Mouse (Mus musculus) heart, embryonic 15.5 days (tissue): ENCODE results near the gene Traf1. TPM values are rescaled to one million over a fixed set of nuclear protein-coding genes. Genes with fewer than 3 reads are reported as not detected.

ENCODE experiments used
- ATAC-seq: fragments of 200-750 bp; cut with Nextera tagmentation; replicated peaks from 2 replicates; pipeline ENCODE4 v1.8.0; 2017; ENCODE audit warnings: low read depth, moderate TSS enrichment; ENCODE audit not compliant: insufficient number of reproducible peaks, insufficient read depth, low FRiP score
- H3K27ac ChIP-seq: fragments of 300-500 bp; sonication (generic); 2 replicates; pipeline ENCODE4 v1.5.1; 2015; ENCODE audit warnings: mild to moderate bottlenecking, inconsistent platforms
- H3K27me3 ChIP-seq: fragments of 300-500 bp; sonication (generic); 2 replicates; pipeline ENCODE4 v1.6.1; 2015; ENCODE audit warnings: inconsistent platforms
- H3K36me3 ChIP-seq: fragments of 300-500 bp; sonication (generic); 2 replicates; pipeline ENCODE4 v1.6.1; 2015; ENCODE audit warnings: mild to moderate bottlenecking, inconsistent platforms
- H3K4me1 ChIP-seq: fragments of 300-500 bp; sonication (generic); replicated peaks from 2 replicates; pipeline ENCODE4 v1.6.1; 2015; ENCODE audit warnings: inconsistent platforms
- H3K4me2 ChIP-seq: fragments of 300-500 bp; sonication (generic); 2 replicates; pipeline ENCODE4 v1.6.1; 2015; ENCODE audit warnings: inconsistent platforms, mild to moderate bottlenecking, moderate library complexity
- H3K4me3 ChIP-seq: fragments of 300-500 bp; sonication (generic); 2 replicates; pipeline ENCODE4 v1.5.1; 2015; ENCODE audit warnings: mild to moderate bottlenecking, inconsistent platforms
- H3K9ac ChIP-seq: fragments of 300-500 bp; sonication (generic); 2 replicates; pipeline ENCODE4 v1.6.1; 2015; ENCODE audit warnings: mild to moderate bottlenecking, inconsistent platforms
- H3K9me3 ChIP-seq: fragments of 300-500 bp; sonication (generic); replicated peaks from 2 replicates; pipeline ENCODE4 v1.6.1; 2016; ENCODE audit warnings: inconsistent platforms
- WGBS: fragments of 180-500 bp; shearing (Covaris S2); methylation state at CpG from one replicate; pipeline ENCODE4 v1.1.7; 2015; ENCODE audit warnings: mixed read lengths; 5-methylcytosine and 5-hydroxymethylcytosine counted together
- polyA plus RNA-seq: library from polyadenylated mRNA; unstranded; fragments of >200 nt; fragmentation: Nextera tagmentation; extraction: Ambion mirVana; gene quantifications from 2 replicates; pipeline ENCODE4 v1.2.1, GENCODE M21; 2015

The Traf1 gene
- polyA plus RNA-seq, 1 experiment from 2014 or later: 1.4 TPM

GRCm38 (mm10) chr2:34982096-34982724 lies 20.6 kb upstream of the Traf1 start:
- peak overlapping the region; percentile 17; the same call in 1 of the 2 replicates for H3K27ac ChIP-seq
- H3K9ac ChIP-seq: no peak overlapping the region
- peaks cover 21% of the 10 kb centered on the region for H3K4me1 ChIP-seq
- WGBS: 51% methylated on average over 14 of the region's 14 CpGs
- 0 out of 2 replicates have a peak, but pooled peaks have one; percentile 35 for ATAC-seq
- no peak overlapping the region for H3K4me3 ChIP-seq
- H3K27me3 ChIP-seq: no peaks in the 10 kb centered on the region
- no peak overlapping the region for H3K4me2 ChIP-seq
- H3K36me3 ChIP-seq: no peaks in the 10 kb centered on the region
- H3K9me3 ChIP-seq: no peaks in the 10 kb centered on the region

GRCm38 (mm10) chr2:34979459-34980011 lies 18.0 kb upstream of the Traf1 start:
- no peak for ATAC-seq
- H3K4me3 ChIP-seq: no peak overlapping the region
- H3K36me3 ChIP-seq: no peaks in the 10 kb centered on the region
- WGBS: 61% methylated on average over 3 of the region's 3 CpGs
- no peak overlapping the region for H3K4me2 ChIP-seq
- no peak overlapping the region for H3K27ac ChIP-seq
- peaks cover 26% of the 10 kb centered on the region for H3K4me1 ChIP-seq
- no peak overlapping the region for H3K9ac ChIP-seq
- no peaks in the 10 kb centered on the region for H3K9me3 ChIP-seq
- no peaks in the 10 kb centered on the region for H3K27me3 ChIP-seq

- no peaks in the 10 kb centered on the region for H3K9me3 ChIP-seq
- H3K27me3 ChIP-seq: no peaks in the 10 kb centered on the region
- no peak overlapping the region for H3K4me3 ChIP-seq
- 91% methylated on average over 2 of the region's 2 CpGs for WGBS
- no peak overlapping the region for H3K27ac ChIP-seq
- H3K36me3 ChIP-seq: no peaks in the 10 kb centered on the region
- H3K9ac ChIP-seq: no peak overlapping the region
- H3K4me2 ChIP-seq: no peak overlapping the region
- no peak for ATAC-seq
- peaks cover 23% of the 10 kb centered on the region for H3K4me1 ChIP-seq
Measured at GRCm38 (mm10) chr2:34978226-34978625, 16.7 kb upstream of the Traf1 start.

GRCm38 (mm10) chr2:34976945-34977658 lies 15.5 kb upstream of the Traf1 start:
- peaks cover 14% of the 10 kb centered on the region for H3K4me1 ChIP-seq
- ATAC-seq: no peak
- H3K27ac ChIP-seq: no peak overlapping the region
- no peaks in the 10 kb centered on the region for H3K9me3 ChIP-seq
- H3K27me3 ChIP-seq: no peaks in the 10 kb centered on the region
- WGBS: 36% methylated on average over 8 of the region's 8 CpGs
- H3K9ac ChIP-seq: no peak overlapping the region
- no peak overlapping the region for H3K4me3 ChIP-seq
- no peaks in the 10 kb centered on the region for H3K36me3 ChIP-seq
- no peak overlapping the region for H3K4me2 ChIP-seq

GRCm38 (mm10) chr2:34976447-34976846 lies 14.9 kb upstream of the Traf1 start:
- Histone ChIP-seq H3K4me3 (no peak overlapping the region), H3K27me3 (no peaks in the 10 kb centered on the region), H3K27ac (no peak overlapping the region), H3K4me2 (no peak overlapping the region), H3K4me1 (peaks cover 12% of the 10 kb centered on the region), H3K9ac (no peak overlapping the region), H3K36me3 (no peaks in the 10 kb centered on the region), H3K9me3 (no peaks in the 10 kb centered on the region)
- no peak for ATAC-seq
- WGBS: 79% methylated on average over 6 of the region's 6 CpGs

GRCm38 (mm10) chr2:34973087-34973486 lies 11.5 kb upstream of the Traf1 start:
- Histone ChIP-seq H3K4me2 (no peak overlapping the region), H3K9me3 (no peaks in the 10 kb centered on the region), H3K27ac (no peak overlapping the region), H3K9ac (no peak overlapping the region), H3K4me1 (peaks cover 10% of the 10 kb centered on the region), H3K4me3 (no peak overlapping the region), H3K36me3 (no peaks in the 10 kb centered on the region), H3K27me3 (0 out of 2 replicates have a peak, but pooled peaks cover 2% of the 10 kb centered on the region)
- ATAC-seq: no peak
- 78% methylated on average over 8 of the region's 8 CpGs for WGBS

- ATAC-seq: no peak
Measured at GRCm38 (mm10) chr2:34971080-34971888, 9.7 kb upstream of the Traf1 start.

GRCm38 (mm10) chr2:34970092-34970750 lies 8.6 kb upstream of the Traf1 start:
- Histone ChIP-seq H3K9me3 (no peaks in the 10 kb centered on the region), H3K4me2 (no peak overlapping the region), H3K27ac (no peak overlapping the region), H3K4me1 (peaks cover 4% of the 10 kb centered on the region), H3K36me3 (no peaks in the 10 kb centered on the region), H3K9ac (no peak overlapping the region), H3K4me3 (no peak overlapping the region), H3K27me3 (0 out of 2 replicates have a peak, but pooled peaks cover 2% of the 10 kb centered on the region)
- WGBS: 23% methylated on average over 9 of the region's 9 CpGs
- ATAC-seq: no peak

More at GRCm38 (mm10) chr2:34971080-34971888, 9.7 kb upstream of the Traf1 start:
- Histone ChIP-seq H3K27me3 (0 out of 2 replicates have a peak, but pooled peaks cover 2% of the 10 kb centered on the region), H3K4me2 (no peak overlapping the region), H3K36me3 (no peaks in the 10 kb centered on the region), H3K4me3 (no peak overlapping the region), H3K27ac (no peak overlapping the region), H3K9ac (no peak overlapping the region), H3K4me1 (peaks cover 3% of the 10 kb centered on the region), H3K9me3 (no peaks in the 10 kb centered on the region)
- 77% methylated on average over 11 of the region's 11 CpGs for WGBS

- Histone ChIP-seq H3K36me3 (no peaks in the 10 kb centered on the region), H3K9me3 (no peaks in the 10 kb centered on the region), H3K27ac (no peak overlapping the region), H3K27me3 (0 out of 2 replicates have a peak, but pooled peaks cover 2% of the 10 kb centered on the region), H3K4me2 (no peak overlapping the region), H3K4me1 (peaks cover 12% of the 10 kb centered on the region), H3K4me3 (no peak overlapping the region), H3K9ac (no peak overlapping the region)
- WGBS: 61% methylated on average over 7 of the region's 7 CpGs
- no peak for ATAC-seq
Measured at GRCm38 (mm10) chr2:34969166-34969565, 7.6 kb upstream of the Traf1 start.

GRCm38 (mm10) chr2:34966243-34966934 lies 4.8 kb upstream of the Traf1 start:
- 79% methylated on average over 8 of the region's 8 CpGs for WGBS

More at GRCm38 (mm10) chr2:34966243-34966934, 4.8 kb upstream of the Traf1 start:
- Histone ChIP-seq H3K4me2 (no peak overlapping the region), H3K27ac (no peak overlapping the region), H3K9me3 (no peaks in the 10 kb centered on the region), H3K36me3 (no peaks in the 10 kb centered on the region), H3K4me1 (peaks cover 23% of the 10 kb centered on the region), H3K4me3 (no peak overlapping the region), H3K27me3 (0 out of 2 replicates have a peak, but pooled peaks cover 2% of the 10 kb centered on the region), H3K9ac (no peak overlapping the region)
- ATAC-seq: no peak
